Mouse (Mus musculus) megakaryocyte, embryonic 14.5 days (primary cell): ENCODE measurements around the gene Psmc3ip.
"Not testable (repeated sequence)": the region's sequence is repeated elsewhere in the genome, so short reads cannot be mapped to it uniquely, and the experiment has no call there.

Experiments
- FLI1 ChIP-seq: IDR thresholded peaks from 2 replicates; pipeline ENCODE4 v1.6.1; 2012; ENCODE audit warnings: low read length, inconsistent platforms, mixed read lengths
- GATA1 ChIP-seq: IDR thresholded peaks from 3 replicates; pipeline ENCODE4 v1.6.1; 2012; ENCODE audit warnings: mixed read lengths, low read length, inconsistent platforms, borderline replicate concordance

GRCm38 (mm10) chr11:101124494-101124893, 29.3 kb upstream of the Psmc3ip start:
- TF ChIP-seq GATA1, FLI1: not testable (repeated sequence)
